Mouse (Mus musculus) urinary bladder, adult 2 months (tissue): Measurements from ENCODE around the gene H2al1o. TPM values are rescaled to one million over a fixed set of nuclear protein-coding genes. Genes with fewer than 3 reads are reported as not detected.
"Not testable (repeated sequence)": the region's sequence is repeated elsewhere in the genome, so short reads cannot be mapped to it uniquely, and the experiment has no call there.

Experiments used
- DNase-seq: peaks from one replicate; pipeline ENCODE4 v3.0.0; 2022; ENCODE audit warnings: low spot score
- polyA plus RNA-seq: library from polyadenylated mRNA; depleted of rRNA; stranded (reverse); fragments of >200 nt; gene quantifications from 2 replicates; pipeline ENCODE4 v1.2.3, GENCODE M21; 2012; rRNA removed

H2al1o gene
- not detected in 2 replicates for polyA plus RNA-seq

DNA sequence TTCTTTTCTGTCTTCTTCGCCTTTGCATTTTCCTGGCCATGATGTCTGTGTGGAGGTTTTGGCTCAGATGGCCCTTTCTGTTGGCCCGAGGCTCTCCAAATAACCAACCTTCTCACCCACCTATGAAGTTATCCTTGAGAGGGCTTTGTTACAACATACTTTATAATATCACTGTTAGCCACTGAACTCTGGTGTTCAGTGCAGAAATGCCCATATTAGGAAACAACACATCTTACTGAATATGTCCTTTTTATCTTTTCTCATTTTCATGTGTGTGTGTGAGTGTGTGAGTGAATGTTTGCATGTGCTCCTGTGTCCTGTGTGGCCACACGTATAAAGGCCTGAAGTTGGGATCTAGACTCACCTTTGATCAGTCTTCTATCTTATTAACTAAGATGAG, at the start of gene H2al1o:
Gene H2al1o (minus strand): TSS at position 101 of the 400 bp plus-strand sequence.
- not testable (repeated sequence) for DNase-seq

GRCm38 (mm10) chrX:9598036-9598435, 25.8 kb upstream of the H2al1o start:
- DNase-seq, result peak; percentile 5

DNA sequence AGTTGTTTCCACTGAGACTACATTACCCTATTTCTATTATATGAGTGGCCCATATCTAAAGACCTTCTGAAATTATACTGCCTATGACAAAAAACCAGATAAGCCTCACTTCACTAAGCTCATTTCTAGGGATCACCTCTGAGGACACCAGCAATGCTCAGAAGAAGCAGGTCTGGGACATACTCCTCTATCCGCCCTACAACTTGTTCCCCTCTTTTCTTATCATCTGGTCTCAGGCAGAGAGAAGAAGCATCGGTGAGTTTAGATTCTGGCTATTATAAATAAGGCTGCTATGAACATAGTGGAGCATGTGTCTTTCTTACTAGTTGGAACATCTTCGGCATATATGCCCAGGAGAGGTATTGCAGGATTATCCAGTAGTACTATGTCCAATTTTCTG, 35.3 kb downstream of the H2al1o start:
- DNase-seq, result no peak

Other genes with a start within 250 kb of the H2al1o start
- gene H2al1k, start 221.8 kb downstream of the H2al1o start, polyA plus RNA-seq, result not detected in 2 replicates
- gene Cybb, start 84.6 kb downstream of the H2al1o start, polyA plus RNA-seq, result 5.0 and 7.7 TPM in 2 replicates
- 233 and 263 TPM in 2 replicates for gene Dynlt3, start 90.6 kb upstream of the H2al1o start, polyA plus RNA-seq